ENCODE assay signal across 28 mouse cellular contexts in genomic region chr5:151426466-151426865, GRCm38 (mm10). TPM values are rescaled to one million over a fixed set of nuclear protein-coding genes. Genes with fewer than 3 reads are reported as not detected.
"Had no signal": no experiment of that assay in that cellular context is flagged by ENCODE, and none has a peak within 500 bp of the region (broad histone marks: within the 10 kb centered on the region; RNA-seq: fewer than 3 reads in every experiment).

No protein-coding gene starts in this region.

- DNase-seq: kidney, adult 2 months; kidney, postnatal 14 days; kidney, postnatal 4 days; left cerebral cortex, postnatal 4 days; liver, postnatal 0 days; right cerebral cortex, adult 18-20 months; right cerebral cortex, postnatal 14 days; right cerebral cortex, postnatal 4 days; thymus, adult 18-20 months; thymus, postnatal 36 days had no signal

- ATAC-seq: intestine, postnatal 0 days; liver, postnatal 0 days; midbrain, embryonic 13.5 days; midbrain, embryonic 16.5 days had no signal

- H3K4me2 ChIP-seq: limb, embryonic 12.5 days; limb, embryonic 15.5 days; liver, embryonic 11.5 days; midbrain, embryonic 13.5 days had no signal

- H3K27me3 ChIP-seq: limb, embryonic 12.5 days; limb, embryonic 15.5 days; midbrain, embryonic 13.5 days had no signal

- H3K36me3 ChIP-seq: limb, embryonic 12.5 days; limb, embryonic 15.5 days; midbrain, embryonic 10.5 days; midbrain, embryonic 13.5 days had no signal

- H3K9ac ChIP-seq: limb, embryonic 12.5 days; limb, embryonic 15.5 days; liver, embryonic 14.5 days; liver, postnatal 0 days; midbrain, embryonic 13.5 days had no signal

- H3K4me1 ChIP-seq: limb, embryonic 12.5 days; limb, embryonic 15.5 days; midbrain, embryonic 10.5 days; midbrain, embryonic 13.5 days had no signal

- H3K9me3 ChIP-seq: limb, embryonic 12.5 days; limb, embryonic 15.5 days; midbrain, embryonic 10.5 days; midbrain, embryonic 13.5 days had no signal

- H3K4me3 ChIP-seq: limb, embryonic 12.5 days; limb, embryonic 15.5 days; megakaryocyte, embryonic 14.5 days; midbrain, embryonic 10.5 days; midbrain, embryonic 13.5 days had no signal

- H3K27ac ChIP-seq: limb, embryonic 12.5 days; limb, embryonic 15.5 days; liver, embryonic 14.5 days; midbrain, embryonic 10.5 days; midbrain, embryonic 13.5 days had no signal

RNA-seq across cellular contexts. Expression of gene Gm42906, which starts 1.5 kb away (rescaled TPM):
- total RNA-seq: layer of hippocampus, adult 18-20 months; layer of hippocampus, postnatal 14 days; left cerebral cortex, adult 8-10 months; left cerebral cortex, postnatal 4 days; monocyte, adult 5-6 weeks had no signal
- polyA plus RNA-seq: intestine, postnatal 0 days; kidney, adult 2 months; kidney, embryonic 14.5 days; limb, embryonic 12.5 days; limb, embryonic 15.5 days; liver, embryonic 11.5 days; liver, embryonic 14.5 days; liver, postnatal 0 days; midbrain, embryonic 10.5 days; midbrain, embryonic 13.5 days; midbrain, embryonic 16.5 days; neural tube, embryonic 11.5 days; neural tube, embryonic 14.5 days; stomach, embryonic 14.5 days; testis, adult 2 months had no signal
